Mouse (Mus musculus) heart, adult 2 months (tissue): Measurements from ENCODE around the gene 1700086D15Rik. TPM values are rescaled to one million over a fixed set of nuclear protein-coding genes. Genes with fewer than 3 reads are reported as not detected.

Experiments
- DNase-seq, 2 experiments: peaks; one replicate each; pipeline ENCODE4 v3.0.0; 2021
- H3K27ac ChIP-seq: fragments of 200-600 bp; 2 replicates; pipeline ENCODE4 v1.8.1; 2022
- H3K27me3 ChIP-seq: fragments of 200-500 bp; 2 replicates; pipeline ENCODE4 v1.6.1; 2012; ENCODE audit warnings: mild to moderate bottlenecking, low read length, inconsistent platforms, mixed read lengths; ENCODE audit not compliant: control insufficient read depth, insufficient read depth
- H3K36me3 ChIP-seq: fragments of 200-500 bp; 2 replicates; pipeline ENCODE4 v1.6.1; 2012; ENCODE audit warnings: low read length, inconsistent platforms; ENCODE audit not compliant: control insufficient read depth, insufficient read depth
- H3K4me1 ChIP-seq: fragments of 200-500 bp; 2 replicates; pipeline ENCODE4 v1.6.1; 2011; ENCODE audit warnings: low read length; ENCODE audit not compliant: control insufficient read depth, insufficient read depth
- H3K4me3 ChIP-seq: fragments of 200-600 bp; 2 replicates; pipeline ENCODE4 v1.8.1; 2022
- H3K79me2 ChIP-seq: fragments of 200-500 bp; replicated peaks from 2 replicates; pipeline ENCODE4 v1.6.1; 2012; ENCODE audit warnings: mild to moderate bottlenecking, inconsistent platforms, low read length, moderate library complexity, mixed read lengths; ENCODE audit not compliant: control insufficient read depth, insufficient read depth
- H3K9ac ChIP-seq: fragments of 200-500 bp; 2 replicates; pipeline ENCODE4 v1.6.1; 2012; ENCODE audit warnings: low read depth, mild to moderate bottlenecking, control low read depth, inconsistent platforms, low read length, mixed read lengths
- CTCF ChIP-seq: fragments of 200-600 bp; IDR thresholded peaks from 2 replicates; pipeline ENCODE4 v1.8.1; 2022; ENCODE audit warnings: antibody characterized with exemption, mild to moderate bottlenecking, moderate library complexity
- EP300 ChIP-seq: fragments of 200-500 bp; IDR thresholded peaks from 2 replicates; pipeline ENCODE4 v1.6.1; 2011; ENCODE audit warnings: low read depth, low read length, control low read depth; ENCODE audit not compliant: insufficient read depth
- POLR2A ChIP-seq: fragments of 200-500 bp; IDR thresholded peaks from 2 replicates; pipeline ENCODE4 v1.6.1; 2011; ENCODE audit warnings: mild to moderate bottlenecking, low read depth, low read length, control low read depth; ENCODE audit not compliant: insufficient read depth
- WGBS: fragments of 180-500 bp; shearing (Covaris S2); methylation state at CpG from one replicate; pipeline ENCODE4 v1.1.7; 2018; 5-methylcytosine and 5-hydroxymethylcytosine counted together
- intact Hi-C: fragments of 180-260 bp; cut with DNase I; formaldehyde crosslinking; loops from one replicate; pipeline ENCODE4 v1.15.1; 2025
- polyA plus RNA-seq: library from polyadenylated mRNA; depleted of rRNA; stranded (reverse); fragments of >200 nt; gene quantifications from 2 replicates; pipeline ENCODE4 v1.2.3, GENCODE M21; 2012; rRNA removed
- total RNA-seq, 2 experiments: library from RNA; stranded (reverse); gene quantifications; 2 replicates each; pipeline ENCODE4 v1.2.3; 2021

Gene 1700086D15Rik
- total and polyA plus RNA-seq, 3 experiments, result 0.41 TPM; not detected in 2

GRCm38 (mm10) chr11:65112086-65112485, 47.6 kb downstream of the 1700086D15Rik start:
- no peak for DNase-seq
- Histone ChIP-seq H3K9ac (no peak overlapping the region), H3K4me3 (no peak overlapping the region), H3K27ac (no peak overlapping the region), H3K79me2 (no peaks in the 10 kb centered on the region), H3K36me3 (no peaks in the 10 kb centered on the region), H3K4me1 (no peaks in the 10 kb centered on the region), H3K27me3 (no peaks in the 10 kb centered on the region)
- no peak for TF ChIP-seq POLR2A
- TF ChIP-seq CTCF, result no peak
- TF ChIP-seq EP300, result no peak
- 47% methylated on average over 4 of the region's 4 CpGs for WGBS
- intact Hi-C loops, result no loop called here

- intact Hi-C loops, result no loop called here
These were observed 48.0 kb downstream of the 1700086D15Rik start for GRCm38 (mm10) chr11:65111651-65112050.

GRCm38 (mm10) chr11:65110058-65110457, 49.6 kb downstream of the 1700086D15Rik start:
- H3K79me2 ChIP-seq, result no peaks in the 10 kb centered on the region
- TF ChIP-seq POLR2A (no peak), CTCF (no peak), EP300 (no peak)
- H3K27ac ChIP-seq, result no peak overlapping the region
- no peak for DNase-seq
- H3K9ac ChIP-seq, result no peak overlapping the region
- no peaks in the 10 kb centered on the region for H3K36me3 ChIP-seq
- H3K4me1 ChIP-seq, result no peaks in the 10 kb centered on the region
- 69% methylated on average over 10 of the region's 10 CpGs for WGBS
- intact Hi-C loops, result no loop called here
- H3K4me3 ChIP-seq, result no peak overlapping the region
- H3K27me3 ChIP-seq, result no peaks in the 10 kb centered on the region

More at GRCm38 (mm10) chr11:65111651-65112050, 48.0 kb downstream of the 1700086D15Rik start:
- Histone ChIP-seq H3K4me1 (no peaks in the 10 kb centered on the region), H3K27me3 (no peaks in the 10 kb centered on the region), H3K79me2 (no peaks in the 10 kb centered on the region), H3K36me3 (no peaks in the 10 kb centered on the region), H3K9ac (no peak overlapping the region), H3K27ac (no peak overlapping the region), H3K4me3 (no peak overlapping the region)
- DNase-seq, result no peak
- WGBS, result 60% methylated on average over 5 of the region's 5 CpGs
- no peak for TF ChIP-seq EP300
- TF ChIP-seq POLR2A, result no peak
- no peak for TF ChIP-seq CTCF

GRCm38 (mm10) chr11:65107734-65108171, 51.9 kb downstream of the 1700086D15Rik start:
- WGBS, result 59% methylated on average over 5 of the region's 5 CpGs
- DNase-seq, result no peak
- H3K9ac ChIP-seq, result no peak overlapping the region
- no peak overlapping the region for H3K4me3 ChIP-seq
- H3K27ac ChIP-seq, result no peak overlapping the region
- H3K27me3 ChIP-seq, result no peaks in the 10 kb centered on the region
- no peaks in the 10 kb centered on the region for H3K79me2 ChIP-seq
- no peak for TF ChIP-seq EP300
- 0 out of 2 replicates have a peak, but pooled peaks have one; percentile 6 for TF ChIP-seq CTCF
- no peak for TF ChIP-seq POLR2A
- no peaks in the 10 kb centered on the region; the same call in 1 of the 2 replicates for H3K36me3 ChIP-seq
- peaks cover 2% of the 10 kb centered on the region; the same call in 1 of the 2 replicates for H3K4me1 ChIP-seq
- intact Hi-C loops, result no loop called here

GRCm38 (mm10) chr11:65107151-65107550, 52.5 kb downstream of the 1700086D15Rik start:
- no peak overlapping the region for H3K9ac ChIP-seq

GRCm38 (mm10) chr11:65104076-65104475, 55.6 kb downstream of the 1700086D15Rik start:
- H3K27me3 ChIP-seq, result no peaks in the 10 kb centered on the region
- H3K79me2 ChIP-seq, result no peaks in the 10 kb centered on the region
- DNase-seq, result peak in 1 of 2 experiments; percentile 36
- H3K4me1 ChIP-seq, result peaks cover 2% of the 10 kb centered on the region; the same call in 1 of the 2 replicates
- no peak overlapping the region for H3K9ac ChIP-seq
- H3K36me3 ChIP-seq, result no peaks in the 10 kb centered on the region; the same call in 1 of the 2 replicates
- peak overlapping the region; percentile 15 for H3K27ac ChIP-seq
- intact Hi-C loops, result no loop called here
- no peak for TF ChIP-seq POLR2A
- TF ChIP-seq CTCF, result no peak
- TF ChIP-seq EP300, result no peak
- H3K4me3 ChIP-seq, result no peak overlapping the region
- 63% methylated on average over 3 of the region's 3 CpGs for WGBS

More at GRCm38 (mm10) chr11:65107151-65107550, 52.5 kb downstream of the 1700086D15Rik start:
- no peaks in the 10 kb centered on the region for H3K27me3 ChIP-seq
- no peak overlapping the region for H3K27ac ChIP-seq
- peaks cover 2% of the 10 kb centered on the region; the same call in 1 of the 2 replicates for H3K4me1 ChIP-seq
- H3K36me3 ChIP-seq, result no peaks in the 10 kb centered on the region; the same call in 1 of the 2 replicates
- WGBS, result 84% methylated on average over 4 of the region's 4 CpGs
- H3K4me3 ChIP-seq, result no peak overlapping the region
- no peaks in the 10 kb centered on the region for H3K79me2 ChIP-seq
- intact Hi-C loops, result no loop called here
- DNase-seq, result no peak
- TF ChIP-seq EP300 (no peak), POLR2A (no peak), CTCF (no peak)

Other genes starting within 250 kb of the 1700086D15Rik start
- 10 to 100 TPM; 16.9 to 20.2 TPM for gene Elac2, start 180.9 kb downstream of the 1700086D15Rik start, total RNA-seq
- 17.2 TPM in 2 replicates for gene Elac2, start 180.9 kb downstream of the 1700086D15Rik start, polyA plus RNA-seq
- gene Arhgap44, start 3.1 kb upstream of the 1700086D15Rik start, total RNA-seq, result 10 to 100 TPM; 21.8 to 26.6 TPM
- 14.9 and 16.8 TPM in 2 replicates for gene Arhgap44, start 3.1 kb upstream of the 1700086D15Rik start, polyA plus RNA-seq
- 10 to 100 TPM; 82.5 to 87.1 TPM for gene Myocd, start 110.1 kb upstream of the 1700086D15Rik start, total RNA-seq
- 30.6 and 37.7 TPM in 2 replicates for gene Myocd, start 110.1 kb upstream of the 1700086D15Rik start, polyA plus RNA-seq